Mouse (Mus musculus) heart, embryonic 12.5 days (tissue): ENCODE data around the gene Acsl5. TPM values are rescaled to one million over a fixed set of nuclear protein-coding genes. Genes with fewer than 3 reads are reported as not detected.

Experiments used
- ATAC-seq: fragments of 200-750 bp; cut with Nextera tagmentation; 2 replicates; pipeline ENCODE4 v1.8.0; 2017; ENCODE audit warnings: moderate TSS enrichment, moderate library complexity; ENCODE audit not compliant: insufficient number of reproducible peaks, low FRiP score
- H3K27ac ChIP-seq: fragments of 300-500 bp; sonication (generic); 2 replicates; pipeline ENCODE4 v1.5.1; 2016; ENCODE audit warnings: mild to moderate bottlenecking, moderate library complexity; ENCODE audit not compliant: poor library complexity, severe bottlenecking
- H3K27me3 ChIP-seq: fragments of 300-500 bp; sonication (generic); replicated peaks from 2 replicates; pipeline ENCODE4 v1.6.1; 2016; ENCODE audit warnings: mild to moderate bottlenecking, moderate library complexity
- H3K36me3 ChIP-seq: fragments of 300-500 bp; sonication (generic); 2 replicates; pipeline ENCODE4 v1.6.1; 2016; ENCODE audit warnings: mild to moderate bottlenecking, moderate library complexity
- H3K4me1 ChIP-seq: fragments of 300-500 bp; sonication (generic); replicated peaks from 2 replicates; pipeline ENCODE4 v1.6.1; 2016; ENCODE audit warnings: mild to moderate bottlenecking
- H3K4me2 ChIP-seq: fragments of 300-500 bp; sonication (generic); 2 replicates; pipeline ENCODE4 v1.6.1; 2016; ENCODE audit warnings: mild to moderate bottlenecking, moderate library complexity
- H3K4me3 ChIP-seq: fragments of 300-500 bp; sonication (generic); 2 replicates; pipeline ENCODE4 v1.5.1; 2016; ENCODE audit warnings: mild to moderate bottlenecking
- H3K9ac ChIP-seq: fragments of 300-500 bp; sonication (generic); 2 replicates; pipeline ENCODE4 v1.6.1; 2016; ENCODE audit warnings: mild to moderate bottlenecking, moderate library complexity
- H3K9me3 ChIP-seq: fragments of 300-500 bp; sonication (generic); replicated peaks from 2 replicates; pipeline ENCODE4 v1.6.1; 2016; ENCODE audit warnings: mild to moderate bottlenecking, moderate library complexity
- WGBS: fragments of 180-500 bp; shearing (Covaris S2); methylation state at CpG from one replicate; pipeline ENCODE4 v1.1.7; 2016; 5-methylcytosine and 5-hydroxymethylcytosine counted together
- polyA plus RNA-seq: library from polyadenylated mRNA; unstranded; fragments of >200 nt; fragmentation: Nextera tagmentation; extraction: Ambion mirVana; gene quantifications from 2 replicates; pipeline ENCODE4 v1.2.1, GENCODE M21; 2016

Gene Acsl5
- polyA plus RNA-seq, 1 experiment from 2014 or later, result 44.0 TPM

GRCm38 (mm10) chr19:55327510-55327909, 75.8 kb downstream of the Acsl5 start:
- WGBS, result 91% methylated on average over 4 of the region's 4 CpGs
- ATAC-seq, result no peak
- Histone ChIP-seq H3K9ac (no peak overlapping the region), H3K9me3 (no peaks in the 10 kb centered on the region), H3K4me2 (no peak overlapping the region), H3K36me3 (peaks cover 47% of the 10 kb centered on the region), H3K27me3 (no peaks in the 10 kb centered on the region), H3K27ac (no peak overlapping the region), H3K4me1 (peaks cover 11% of the 10 kb centered on the region), H3K4me3 (no peak overlapping the region)

- H3K4me3 ChIP-seq, result no peak overlapping the region
- ATAC-seq, result peak; percentile 48; the same call in 1 of the 2 replicates
- peaks cover 29% of the 10 kb centered on the region for H3K36me3 ChIP-seq
- H3K27me3 ChIP-seq, result no peaks in the 10 kb centered on the region
- H3K4me1 ChIP-seq, result peaks cover 11% of the 10 kb centered on the region
- 57% methylated on average over 5 of the region's 5 CpGs for WGBS
- no peaks in the 10 kb centered on the region for H3K9me3 ChIP-seq
- peak overlapping the region; percentile 14; the same call in 1 of the 2 replicates for H3K4me2 ChIP-seq
- peak overlapping the region; percentile 73 for H3K27ac ChIP-seq
- H3K9ac ChIP-seq, result no peak overlapping the region
Measured at GRCm38 (mm10) chr19:55331776-55332175, 80.0 kb downstream of the Acsl5 start.

- Histone ChIP-seq H3K4me2 (no peak overlapping the region), H3K9me3 (no peaks in the 10 kb centered on the region), H3K27me3 (no peaks in the 10 kb centered on the region), H3K36me3 (peaks cover 29% of the 10 kb centered on the region), H3K4me1 (peaks cover 11% of the 10 kb centered on the region), H3K27ac (no peak overlapping the region), H3K4me3 (no peak overlapping the region), H3K9ac (no peak overlapping the region)
- ATAC-seq, result peak; percentile 71; the same call in 1 of the 2 replicates
- 93% methylated on average over 8 of the region's 8 CpGs for WGBS
Measured at GRCm38 (mm10) chr19:55332641-55333268, 81.0 kb downstream of the Acsl5 start.

GRCm38 (mm10) chr19:55335881-55336280, 84.1 kb downstream of the Acsl5 start:
- H3K4me3 ChIP-seq, result no peak overlapping the region
- no peaks in the 10 kb centered on the region for H3K27me3 ChIP-seq
- H3K4me2 ChIP-seq, result no peak overlapping the region
- no peak overlapping the region for H3K9ac ChIP-seq
- 91% methylated on average over 1 of the region's 1 CpGs for WGBS
- no peak overlapping the region for H3K27ac ChIP-seq
- no peak for ATAC-seq
- H3K36me3 ChIP-seq, result 0 out of 2 replicates have a peak, but pooled peaks cover under 1% of the 10 kb centered on the region
- no peaks in the 10 kb centered on the region for H3K9me3 ChIP-seq
- peaks cover 11% of the 10 kb centered on the region for H3K4me1 ChIP-seq

GRCm38 (mm10) chr19:55336441-55336840, 84.7 kb downstream of the Acsl5 start:
- WGBS, result 90% methylated on average over 12 of the region's 12 CpGs
- H3K9ac ChIP-seq, result no peak overlapping the region

GRCm38 (mm10) chr19:55337066-55337465, 85.3 kb downstream of the Acsl5 start:
- Histone ChIP-seq H3K27me3 (no peaks in the 10 kb centered on the region), H3K4me1 (peaks cover 2% of the 10 kb centered on the region; the same call in 1 of the 2 replicates), H3K4me3 (no peak overlapping the region), H3K36me3 (no peaks in the 10 kb centered on the region), H3K27ac (no peak overlapping the region), H3K9me3 (no peaks in the 10 kb centered on the region), H3K9ac (no peak overlapping the region), H3K4me2 (no peak overlapping the region)
- 89% methylated on average over 9 of the region's 9 CpGs for WGBS
- no peak for ATAC-seq

More at GRCm38 (mm10) chr19:55336441-55336840, 84.7 kb downstream of the Acsl5 start:
- Histone ChIP-seq H3K4me3 (no peak overlapping the region), H3K36me3 (no peaks in the 10 kb centered on the region), H3K4me2 (no peak overlapping the region), H3K4me1 (peaks cover 9% of the 10 kb centered on the region), H3K27ac (no peak overlapping the region), H3K9me3 (no peaks in the 10 kb centered on the region), H3K27me3 (no peaks in the 10 kb centered on the region)
- ATAC-seq, result no peak

GRCm38 (mm10) chr19:55337664-55338063, 85.9 kb downstream of the Acsl5 start:
- Histone ChIP-seq H3K9ac (no peak overlapping the region), H3K27me3 (no peaks in the 10 kb centered on the region), H3K4me3 (no peak overlapping the region), H3K9me3 (no peaks in the 10 kb centered on the region), H3K4me1 (no peaks in the 10 kb centered on the region), H3K4me2 (no peak overlapping the region), H3K27ac (no peak overlapping the region), H3K36me3 (peaks cover 3% of the 10 kb centered on the region; the same call in 1 of the 2 replicates)
- 78% methylated on average over 10 of the region's 10 CpGs for WGBS
- no peak for ATAC-seq

- 90% methylated on average over 6 of the region's 6 CpGs for WGBS
- Histone ChIP-seq H3K4me3 (no peak overlapping the region), H3K4me2 (no peak overlapping the region), H3K27me3 (no peaks in the 10 kb centered on the region), H3K4me1 (no peaks in the 10 kb centered on the region), H3K36me3 (peaks cover 9% of the 10 kb centered on the region; the same call in 1 of the 2 replicates), H3K27ac (no peak overlapping the region), H3K9me3 (no peaks in the 10 kb centered on the region), H3K9ac (no peak overlapping the region)
- no peak for ATAC-seq
Measured at GRCm38 (mm10) chr19:55340521-55340920, 88.8 kb downstream of the Acsl5 start.

GRCm38 (mm10) chr19:55341377-55341776, 89.6 kb downstream of the Acsl5 start:
- Histone ChIP-seq H3K9me3 (no peaks in the 10 kb centered on the region), H3K4me2 (no peak overlapping the region), H3K27me3 (no peaks in the 10 kb centered on the region), H3K4me3 (no peak overlapping the region), H3K4me1 (no peaks in the 10 kb centered on the region), H3K27ac (no peak overlapping the region), H3K36me3 (peaks cover 9% of the 10 kb centered on the region; the same call in 1 of the 2 replicates), H3K9ac (no peak overlapping the region)
- WGBS, result 64% methylated on average over 3 of the region's 3 CpGs
- no peak for ATAC-seq

GRCm38 (mm10) chr19:55342423-55342822, 90.7 kb downstream of the Acsl5 start:
- ATAC-seq, result no peak
- H3K4me2 ChIP-seq, result no peak overlapping the region
- H3K36me3 ChIP-seq, result peaks cover 9% of the 10 kb centered on the region; the same call in 1 of the 2 replicates
- no peaks in the 10 kb centered on the region for H3K27me3 ChIP-seq
- H3K9ac ChIP-seq, result no peak overlapping the region
- no peak overlapping the region for H3K4me3 ChIP-seq
- 91% methylated on average over 7 of the region's 7 CpGs for WGBS
- H3K4me1 ChIP-seq, result no peaks in the 10 kb centered on the region
- H3K27ac ChIP-seq, result no peak overlapping the region
- H3K9me3 ChIP-seq, result no peaks in the 10 kb centered on the region

- H3K9me3 ChIP-seq, result no peaks in the 10 kb centered on the region
- 82% methylated on average over 9 of the region's 9 CpGs for WGBS
- no peak overlapping the region for H3K4me3 ChIP-seq
- no peak overlapping the region for H3K9ac ChIP-seq
- H3K27ac ChIP-seq, result no peak overlapping the region
- no peaks in the 10 kb centered on the region for H3K27me3 ChIP-seq
- ATAC-seq, result no peak
- no peak overlapping the region for H3K4me2 ChIP-seq
- peaks cover 9% of the 10 kb centered on the region; the same call in 1 of the 2 replicates for H3K36me3 ChIP-seq
- H3K4me1 ChIP-seq, result no peaks in the 10 kb centered on the region
Measured at GRCm38 (mm10) chr19:55343274-55343673, 91.5 kb downstream of the Acsl5 start.
